Mouse (Mus musculus) heart, embryonic 16.5 days (tissue): Measurements from ENCODE around the gene Zfp697. TPM values are rescaled to one million over a fixed set of nuclear protein-coding genes. Genes with fewer than 3 reads are reported as not detected.
"Not testable (repeated sequence)": the region's sequence is repeated elsewhere in the genome, so short reads cannot be mapped to it uniquely, and the experiment has no call there.

Experiments used
- ATAC-seq: fragments of 200-750 bp; cut with Nextera tagmentation; replicated peaks from 2 replicates; pipeline ENCODE4 v1.8.0; 2017; ENCODE audit warnings: moderate number of reproducible peaks; ENCODE audit not compliant: insufficient read depth, low FRiP score; ENCODE audit errors: extremely low read depth
- H3K27ac ChIP-seq: fragments of 300-500 bp; sonication (generic); 2 replicates; pipeline ENCODE4 v1.5.1; 2014; ENCODE audit warnings: mild to moderate bottlenecking, low read length, control low read depth, moderate library complexity
- H3K27me3 ChIP-seq: fragments of 300-500 bp; sonication (generic); 2 replicates; pipeline ENCODE4 v1.6.1; 2014; ENCODE audit warnings: low read length, mixed read lengths; ENCODE audit not compliant: control insufficient read depth, insufficient read depth
- H3K36me3 ChIP-seq: fragments of 300-500 bp; sonication (generic); 2 replicates; pipeline ENCODE4 v1.6.1; 2014; ENCODE audit not compliant: control insufficient read depth, insufficient read depth
- H3K4me1 ChIP-seq: fragments of 300-500 bp; sonication (generic); 2 replicates; pipeline ENCODE4 v1.6.1; 2014; ENCODE audit warnings: low read length, mixed read lengths; ENCODE audit not compliant: control insufficient read depth, insufficient read depth
- H3K4me2 ChIP-seq: fragments of 300-500 bp; sonication (generic); 2 replicates; pipeline ENCODE4 v1.6.1; 2014; ENCODE audit warnings: low read depth, mild to moderate bottlenecking, control low read depth, low read length
- H3K4me3 ChIP-seq: fragments of 300-500 bp; sonication (generic); 2 replicates; pipeline ENCODE4 v1.5.1; 2014; ENCODE audit warnings: mild to moderate bottlenecking, control low read depth, low read length
- H3K9ac ChIP-seq: fragments of 300-500 bp; sonication (generic); 2 replicates; pipeline ENCODE4 v1.6.1; 2014; ENCODE audit warnings: low read length, control low read depth
- H3K9me3 ChIP-seq: fragments of 300-500 bp; sonication (generic); replicated peaks from 2 replicates; pipeline ENCODE4 v1.6.1; 2016; ENCODE audit warnings: low read length; ENCODE audit not compliant: control insufficient read depth
- WGBS: fragments of 180-500 bp; shearing (Covaris S2); extraction: QIAGEN DNeasy Blood & Tissue Kit; methylation state at CpG from one replicate; pipeline ENCODE4 v1.1.7; 2014; 5-methylcytosine and 5-hydroxymethylcytosine counted together
- polyA plus RNA-seq: library from polyadenylated mRNA; unstranded; fragments of >200 nt; fragmentation: Nextera tagmentation; extraction: Ambion mirVana; gene quantifications from 2 replicates; pipeline ENCODE4 v1.2.1, GENCODE M21; 2015

Gene Zfp697
- polyA plus RNA-seq, 1 experiment from 2014 or later = 9.8 TPM

DNA sequence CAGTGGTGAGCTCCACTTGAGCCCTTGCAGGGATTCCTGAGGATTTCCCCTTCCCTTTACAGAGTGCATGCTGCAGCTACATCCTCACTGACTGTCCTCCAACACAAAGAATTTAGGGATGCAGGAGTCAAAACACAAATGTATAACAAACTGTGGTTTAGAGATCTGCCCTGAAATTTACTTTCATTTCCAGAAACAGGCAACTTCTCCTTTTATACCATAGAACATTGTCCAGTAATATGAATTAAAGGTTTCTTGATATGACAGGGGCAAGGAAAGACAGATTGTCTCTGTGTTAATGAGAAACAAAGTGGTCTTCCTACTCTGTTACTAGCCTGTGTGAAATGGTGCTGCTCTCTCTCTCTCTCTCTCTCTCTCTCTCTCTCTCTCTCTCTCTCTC is 115.1 kb downstream of the Zfp697 start:
- not testable (repeated sequence) for H3K9ac ChIP-seq, H3K27ac ChIP-seq, H3K4me3 ChIP-seq, H3K4me1 ChIP-seq, H3K36me3 ChIP-seq, ATAC-seq, H3K9me3 ChIP-seq, H3K27me3 ChIP-seq, H3K4me2 ChIP-seq

DNA sequence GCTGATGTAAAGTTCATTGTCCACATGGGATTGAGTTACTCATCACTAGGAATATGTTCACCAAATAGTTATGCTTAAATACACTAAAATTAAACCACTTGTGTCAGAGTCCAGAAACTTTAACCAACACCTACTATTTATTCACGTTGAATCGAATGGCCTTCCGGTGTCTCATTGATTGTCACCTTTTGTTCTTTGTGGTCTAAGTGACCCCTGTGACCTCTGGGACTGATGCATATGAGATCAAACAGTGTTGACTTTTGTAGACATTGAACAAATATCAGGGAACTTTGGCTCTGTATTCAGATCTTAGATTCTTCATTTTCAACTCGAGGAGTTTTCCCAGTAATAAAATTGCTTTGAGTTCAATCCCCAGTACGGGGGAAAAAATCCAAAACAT is 125.0 kb downstream of the Zfp697 start:
- not testable (repeated sequence) for H3K4me1 ChIP-seq, H3K27me3 ChIP-seq, H3K4me3 ChIP-seq, H3K4me2 ChIP-seq, H3K9me3 ChIP-seq, H3K9ac ChIP-seq, ATAC-seq, H3K27ac ChIP-seq, H3K36me3 ChIP-seq
- no CpG with 5 or more reads among the region's 5 CpGs for WGBS

DNA sequence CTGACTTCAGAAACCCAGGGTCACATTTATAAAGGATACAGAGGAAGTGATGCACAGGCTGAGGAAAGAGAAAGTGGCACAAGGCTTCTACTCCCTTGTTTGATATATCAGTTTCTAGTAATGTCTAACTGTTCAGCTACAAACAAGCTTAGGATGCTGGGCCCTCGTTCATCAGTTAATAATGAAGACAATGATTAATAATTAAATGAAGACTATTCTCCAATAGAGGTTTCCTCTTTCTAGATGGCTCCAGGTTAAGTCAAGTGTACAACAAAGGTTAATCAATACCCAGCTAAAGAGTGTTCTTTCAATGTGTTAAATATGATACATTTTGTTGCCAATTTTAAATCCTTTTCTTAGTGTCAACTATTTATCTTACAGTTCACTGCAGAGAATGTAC is 128.2 kb downstream of the Zfp697 start, which contains the start of gene Hsd3b4:
Hsd3b4 (minus strand) TSS at position 101 of the 400 bp plus-strand sequence.
- no CpG with 5 or more reads among the region's 1 CpGs for WGBS
- H3K27ac ChIP-seq, H3K36me3 ChIP-seq, H3K4me2 ChIP-seq, ATAC-seq, H3K4me1 ChIP-seq, H3K4me3 ChIP-seq, H3K27me3 ChIP-seq, H3K9ac ChIP-seq, H3K9me3 ChIP-seq: not testable (repeated sequence)

DNA sequence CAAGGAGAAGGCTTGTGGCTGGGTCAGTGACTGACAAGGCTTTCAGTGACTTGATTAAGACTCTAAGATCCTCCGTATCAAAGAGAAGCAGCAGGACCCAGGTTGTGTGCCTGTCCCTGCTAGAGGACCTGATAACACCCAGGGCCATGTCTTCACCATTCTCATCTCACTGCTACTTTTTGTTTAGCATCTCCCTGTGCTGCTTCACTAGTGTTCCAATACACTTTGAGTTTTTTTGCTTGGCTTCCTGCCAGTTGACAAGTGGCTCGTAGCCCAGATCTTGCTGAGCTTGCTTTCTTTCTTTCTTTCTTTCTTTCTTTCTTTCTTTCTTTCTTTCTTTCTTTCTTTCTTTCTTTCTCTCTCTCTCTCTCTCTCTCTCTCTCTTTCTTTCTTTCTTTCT is 140.5 kb downstream of the Zfp697 start:
- not testable (repeated sequence) for H3K4me1 ChIP-seq, H3K36me3 ChIP-seq, H3K4me3 ChIP-seq, H3K9me3 ChIP-seq, H3K4me2 ChIP-seq, H3K9ac ChIP-seq, H3K27me3 ChIP-seq, ATAC-seq, H3K27ac ChIP-seq
- 14% methylated on average over 1 of the region's 2 CpGs for WGBS

DNA sequence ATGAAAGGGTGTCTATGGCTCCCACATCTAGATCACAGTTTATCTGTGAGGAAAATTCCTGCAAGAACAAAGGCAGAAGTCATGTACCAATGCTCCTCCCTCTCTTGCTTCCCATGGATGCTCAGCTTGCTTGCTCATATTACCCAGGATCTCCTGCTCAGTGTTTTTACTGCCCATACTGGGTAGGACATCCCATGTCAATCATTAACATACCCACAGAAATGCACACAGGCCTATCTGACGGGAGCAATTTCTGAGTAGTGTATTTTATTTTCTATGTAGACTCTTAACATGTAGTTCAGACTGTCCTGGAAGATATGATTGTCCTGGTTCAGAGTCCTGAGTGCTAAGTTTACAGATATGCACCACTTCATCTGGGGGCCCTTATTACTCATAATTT is 142.3 kb downstream of the Zfp697 start:
- H3K36me3 ChIP-seq, H3K27ac ChIP-seq, H3K9ac ChIP-seq, H3K27me3 ChIP-seq, ATAC-seq, H3K9me3 ChIP-seq, H3K4me3 ChIP-seq, H3K4me2 ChIP-seq, H3K4me1 ChIP-seq: not testable (repeated sequence)
- WGBS = no CpG with 5 or more reads among the region's 1 CpGs

DNA sequence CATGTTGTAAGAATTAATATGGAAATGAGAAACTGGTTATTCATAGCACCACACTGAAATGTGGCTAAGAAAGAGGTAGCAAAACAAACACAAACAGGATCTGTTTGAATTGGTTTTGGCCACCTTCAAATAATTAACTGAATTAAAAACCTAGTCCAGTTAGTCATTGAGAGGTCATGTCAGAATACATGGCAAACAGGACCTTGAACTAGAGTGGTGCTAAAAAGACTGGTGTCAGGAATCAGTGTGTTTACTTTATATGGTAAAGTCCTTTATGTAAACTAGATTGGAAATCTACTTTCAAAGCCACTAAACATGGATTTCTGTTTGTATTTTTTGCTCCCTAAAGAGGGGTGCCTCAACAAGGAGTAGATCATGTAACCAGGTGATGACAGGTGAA is 142.7 kb downstream of the Zfp697 start:
- H3K36me3 ChIP-seq, H3K27ac ChIP-seq, H3K9me3 ChIP-seq, H3K9ac ChIP-seq, H3K4me1 ChIP-seq, ATAC-seq, H3K27me3 ChIP-seq, H3K4me2 ChIP-seq, H3K4me3 ChIP-seq: not testable (repeated sequence)

DNA sequence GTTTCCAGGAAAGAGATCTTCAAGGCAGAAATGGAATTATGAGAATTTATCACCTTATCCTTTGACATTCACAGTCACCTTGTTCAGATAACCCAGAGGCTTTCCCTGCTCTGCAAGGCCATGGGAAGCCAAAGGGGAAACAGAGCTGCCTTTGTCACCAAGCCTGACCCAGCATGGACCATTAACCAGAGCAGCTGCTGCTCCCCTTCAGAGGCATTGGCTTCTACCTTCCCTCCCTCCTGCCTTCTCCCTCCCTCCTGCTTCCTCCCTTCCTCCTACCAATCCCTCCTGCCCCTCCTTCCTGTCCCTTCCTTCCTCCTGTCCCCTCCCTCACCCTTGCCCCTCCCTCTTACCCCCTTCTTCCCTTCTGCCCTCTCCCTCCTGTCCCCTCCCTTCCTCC is 165.4 kb downstream of the Zfp697 start:
- not testable (repeated sequence) for ATAC-seq, H3K27me3 ChIP-seq, H3K4me2 ChIP-seq, H3K9ac ChIP-seq, H3K4me1 ChIP-seq, H3K36me3 ChIP-seq, H3K4me3 ChIP-seq, H3K27ac ChIP-seq, H3K9me3 ChIP-seq

DNA sequence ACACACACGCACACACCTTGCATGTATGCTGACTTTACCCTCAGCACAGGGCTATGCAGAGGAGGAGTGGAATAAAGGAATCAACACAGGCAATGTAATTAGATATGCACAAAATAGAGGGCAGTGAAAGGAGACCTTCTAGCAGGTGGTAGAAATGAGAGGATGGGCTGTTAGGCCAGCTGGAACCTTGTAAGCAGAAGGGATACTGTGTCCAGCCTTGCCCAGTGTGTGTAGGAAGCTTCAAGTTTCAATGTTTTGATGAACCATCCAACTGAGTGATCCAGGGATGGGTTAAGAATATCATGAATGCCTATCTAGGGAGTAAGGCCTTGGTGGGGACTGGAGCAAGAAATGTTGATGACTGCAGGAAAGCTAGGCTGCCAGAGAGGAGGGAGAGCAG is 166.2 kb downstream of the Zfp697 start:
- H3K9me3 ChIP-seq, H3K4me2 ChIP-seq, H3K4me3 ChIP-seq, H3K36me3 ChIP-seq, ATAC-seq, H3K4me1 ChIP-seq, H3K27ac ChIP-seq, H3K9ac ChIP-seq, H3K27me3 ChIP-seq: not testable (repeated sequence)
- WGBS = no CpG with 5 or more reads among the region's 1 CpGs

DNA sequence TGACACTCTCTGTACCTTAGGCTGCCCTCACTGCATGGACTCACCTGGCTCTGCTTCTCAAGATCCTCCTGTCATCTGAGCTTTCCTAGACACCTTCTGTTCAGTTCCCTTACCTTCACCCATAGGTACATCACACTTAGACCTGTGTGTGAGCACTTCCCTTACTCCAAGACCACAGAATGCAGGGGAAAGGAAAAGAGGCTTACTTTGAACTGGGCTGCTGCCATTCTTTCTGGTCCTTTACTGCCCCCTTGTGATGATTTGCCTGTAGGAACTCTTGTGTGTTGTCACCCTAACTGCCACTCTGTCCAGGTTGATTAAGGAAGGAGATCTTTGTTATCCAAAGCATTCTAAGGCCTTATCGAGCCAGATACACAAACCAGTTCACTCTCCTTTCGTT is 168.0 kb downstream of the Zfp697 start:
- not testable (repeated sequence) for H3K4me2 ChIP-seq, H3K36me3 ChIP-seq, H3K9me3 ChIP-seq, H3K27ac ChIP-seq, H3K27me3 ChIP-seq, H3K4me3 ChIP-seq, ATAC-seq, H3K4me1 ChIP-seq, H3K9ac ChIP-seq
- no CpG with 5 or more reads among the region's 2 CpGs for WGBS

DNA sequence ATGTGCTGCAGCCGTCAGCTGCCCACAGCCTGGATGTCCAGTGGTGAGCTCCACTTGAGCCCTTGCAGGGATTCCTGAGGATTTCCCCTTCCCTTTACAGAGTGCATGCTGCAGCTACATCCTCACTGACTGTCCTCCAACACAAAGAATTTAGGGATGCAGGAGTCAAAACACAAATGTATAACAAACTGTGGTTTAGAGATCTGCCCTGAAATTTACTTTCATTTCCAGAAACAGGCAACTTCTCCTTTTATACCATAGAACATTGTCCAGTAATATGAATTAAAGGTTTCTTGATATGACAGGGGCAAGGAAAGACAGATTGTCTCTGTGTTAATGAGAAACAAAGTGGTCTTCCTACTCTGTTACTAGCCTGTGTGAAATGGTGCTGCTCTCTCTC is 168.6 kb downstream of the Zfp697 start:
- no CpG with 5 or more reads among the region's 1 CpGs for WGBS
- not testable (repeated sequence) for H3K4me1 ChIP-seq, H3K4me3 ChIP-seq, H3K9ac ChIP-seq, ATAC-seq, H3K9me3 ChIP-seq, H3K36me3 ChIP-seq, H3K27me3 ChIP-seq, H3K4me2 ChIP-seq, H3K27ac ChIP-seq
